Mouse (Mus musculus) adrenal gland, adult 8-10 months (tissue): ENCODE results near the gene Nln. TPM values are rescaled to one million over a fixed set of nuclear protein-coding genes. Genes with fewer than 3 reads are reported as not detected.

Experiments
- DNase-seq: peaks from one replicate; pipeline ENCODE4 v3.0.0; 2022
- total RNA-seq, 4 experiments: library from RNA; stranded (reverse); gene quantifications; 2 replicates each; pipeline ENCODE4 v1.2.4; 2022

Gene Nln
- total RNA-seq, 4 experiments from 2014 or later = 14.4 to 19.6 (median 16.5) TPM

GRCm38 (mm10) chr13:104041481-104041880 lies 67.9 kb downstream of the Nln start:
- DNase-seq = peak; percentile 49

GRCm38 (mm10) chr13:104040950-104041349 lies 68.5 kb downstream of the Nln start:
- DNase-seq = peak; percentile 73

GRCm38 (mm10) chr13:104039861-104040260 lies 69.6 kb downstream of the Nln start:
- no peak for DNase-seq

- DNase-seq = no peak
Observed at GRCm38 (mm10) chr13:104038891-104039290, 70.5 kb downstream of the Nln start.

- no peak for DNase-seq
Observed at GRCm38 (mm10) chr13:104038358-104038757, 71.1 kb downstream of the Nln start.

GRCm38 (mm10) chr13:104037531-104038290 lies 71.7 kb downstream of the Nln start:
- no peak for DNase-seq

- no peak for DNase-seq
Observed at GRCm38 (mm10) chr13:104036494-104037290, 72.7 kb downstream of the Nln start.

- DNase-seq = no peak
Observed at GRCm38 (mm10) chr13:104035651-104036050, 73.8 kb downstream of the Nln start.

- no peak for DNase-seq
Observed at GRCm38 (mm10) chr13:104034854-104035253, 74.6 kb downstream of the Nln start.

- DNase-seq = no peak
Observed at GRCm38 (mm10) chr13:104032620-104033133, 76.7 kb downstream of the Nln start.

GRCm38 (mm10) chr13:104031821-104032331 lies 77.5 kb downstream of the Nln start:
- DNase-seq = no peak

GRCm38 (mm10) chr13:104030956-104031355 lies 78.5 kb downstream of the Nln start:
- DNase-seq = no peak

GRCm38 (mm10) chr13:104029511-104029910 lies 79.9 kb downstream of the Nln start:
- no peak for DNase-seq

GRCm38 (mm10) chr13:104029089-104029488 lies 80.3 kb downstream of the Nln start:
- no peak for DNase-seq

- DNase-seq = no peak
Observed at GRCm38 (mm10) chr13:104026525-104026924, 82.9 kb downstream of the Nln start.

GRCm38 (mm10) chr13:104025710-104025995 lies 83.8 kb downstream of the Nln start:
- no peak for DNase-seq

- no peak for DNase-seq
Observed at GRCm38 (mm10) chr13:104024856-104025709, 84.3 kb downstream of the Nln start.

GRCm38 (mm10) chr13:104024275-104024674 lies 85.1 kb downstream of the Nln start:
- no peak for DNase-seq

- DNase-seq = no peak
Observed at GRCm38 (mm10) chr13:104023356-104023911, 86.0 kb downstream of the Nln start.

- no peak for DNase-seq
Observed at GRCm38 (mm10) chr13:104018466-104019076, 90.8 kb downstream of the Nln start.

- DNase-seq = no peak
Observed at GRCm38 (mm10) chr13:104015246-104016105, 93.9 kb downstream of the Nln start.
